Mouse (Mus musculus) lung, postnatal 0 days (tissue): Measurements from ENCODE around the gene Tbc1d5.

Experiments
- CTCF ChIP-seq: IDR thresholded peaks from 2 replicates; pipeline ENCODE4 v1.5.1; 2016; ENCODE audit warnings: antibody characterized with exemption, mild to moderate bottlenecking
- EP300 ChIP-seq: IDR thresholded peaks from 2 replicates; pipeline ENCODE4 v1.6.1; 2016; ENCODE audit warnings: antibody characterized with exemption, mild to moderate bottlenecking, control low read depth

DNA sequence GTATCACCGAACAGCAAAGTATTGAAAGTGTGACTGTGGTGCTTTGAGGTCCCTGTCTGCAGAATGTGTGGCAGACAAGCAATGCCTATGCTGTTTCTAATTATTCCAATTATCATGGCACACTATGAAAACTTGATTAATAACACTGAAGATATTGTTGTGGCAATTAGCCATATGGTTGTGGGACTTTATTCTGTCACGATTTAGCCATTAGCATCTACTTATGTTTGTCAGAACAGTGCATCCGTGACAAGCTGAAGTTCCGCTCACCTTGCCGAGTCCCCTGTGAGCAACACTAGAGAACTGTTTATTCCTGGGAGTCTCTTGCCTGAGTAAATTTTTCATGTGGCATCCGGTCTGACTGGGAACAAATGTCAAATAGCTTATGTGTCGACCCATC lies 281.3 kb downstream of the Tbc1d5 start:
- no peak for TF ChIP-seq CTCF
- no peak for TF ChIP-seq EP300
